Mouse (Mus musculus) layer of hippocampus, postnatal 36 days (tissue): ENCODE results near the gene Alpk1. TPM values are rescaled to one million over a fixed set of nuclear protein-coding genes. Genes with fewer than 3 reads are reported as not detected.

Experiments
- DNase-seq, 2 experiments: peaks; one replicate each; pipeline ENCODE4 v3.0.0; 2022
- total RNA-seq, 2 experiments: library from RNA; stranded (reverse); gene quantifications; 2 replicates each; pipeline ENCODE4 v1.2.3; 2021

The Alpk1 gene
- 1 to 10 TPM; 7.8 to 7.9 TPM for total RNA-seq

- DNase-seq: peak; percentile 28 to 53
Measured at GRCm38 (mm10) chr3:127780021-127780644, at the start of gene Alpk1. Alpk1 (minus strand) TSS chr3:127780527.

- DNase-seq: no peak
Measured at GRCm38 (mm10) chr3:127827123-127827522, 46.8 kb upstream of the Alpk1 start.

GRCm38 (mm10) chr3:127826503-127826902 lies 46.2 kb upstream of the Alpk1 start:
- no peak for DNase-seq

GRCm38 (mm10) chr3:127823886-127824863 lies 43.8 kb upstream of the Alpk1 start:
- no peak for DNase-seq

- DNase-seq: no peak
Measured at GRCm38 (mm10) chr3:127821209-127821608, 40.9 kb upstream of the Alpk1 start.

GRCm38 (mm10) chr3:127820400-127820799 lies 40.1 kb upstream of the Alpk1 start:
- DNase-seq: no peak

GRCm38 (mm10) chr3:127818694-127819663 lies 38.7 kb upstream of the Alpk1 start:
- no peak for DNase-seq

GRCm38 (mm10) chr3:127817120-127817683 lies 36.9 kb upstream of the Alpk1 start:
- no peak for DNase-seq

GRCm38 (mm10) chr3:127809103-127809502 lies 28.8 kb upstream of the Alpk1 start:
- no peak for DNase-seq

GRCm38 (mm10) chr3:127807846-127808245 lies 27.5 kb upstream of the Alpk1 start:
- DNase-seq: no peak

- DNase-seq: no peak
Measured at GRCm38 (mm10) chr3:127805991-127806390, 25.7 kb upstream of the Alpk1 start.

GRCm38 (mm10) chr3:127805071-127805470 lies 24.7 kb upstream of the Alpk1 start:
- no peak for DNase-seq

- DNase-seq: no peak
Measured at GRCm38 (mm10) chr3:127804439-127804838, 24.1 kb upstream of the Alpk1 start.

GRCm38 (mm10) chr3:127802814-127803213 lies 22.5 kb upstream of the Alpk1 start:
- DNase-seq: peak in 1 of 2 experiments; percentile 26

- DNase-seq: no peak
Measured at GRCm38 (mm10) chr3:127801162-127801561, 20.8 kb upstream of the Alpk1 start.

GRCm38 (mm10) chr3:127796271-127796670 lies 15.9 kb upstream of the Alpk1 start:
- no peak for DNase-seq

- DNase-seq: no peak
Measured at GRCm38 (mm10) chr3:127795762-127796161, 15.4 kb upstream of the Alpk1 start.

GRCm38 (mm10) chr3:127793022-127793421 lies 12.7 kb upstream of the Alpk1 start:
- DNase-seq: no peak

- no peak for DNase-seq
Measured at GRCm38 (mm10) chr3:127791595-127792561, 11.6 kb upstream of the Alpk1 start.

- DNase-seq: no peak
Measured at GRCm38 (mm10) chr3:127791056-127791483, 10.7 kb upstream of the Alpk1 start.
